Mouse (Mus musculus) inflammation-experienced regulatory T-cells (primary cell): ENCODE measurements around the gene Psg27. TPM values are rescaled to one million over a fixed set of nuclear protein-coding genes. Genes with fewer than 3 reads are reported as not detected.

Experiments used
- polyA plus RNA-seq, 2 experiments: library from polyadenylated mRNA; unstranded; fragments of 100-300 nt; shearing (Covaris generic); gene quantifications; one replicate each; pipeline ENCODE4 v1.2.1; 2017

Gene Psg27
- polyA plus RNA-seq, result not detected

GRCm38 (mm10) chr7:18567205-18567604, at the start of gene Psg27:
Gene Psg27, minus strand, starts transcription at chr7:18567305.

GRCm38 (mm10) chr7:18616401-18616800, 49.3 kb upstream of the Psg27 start, which contains the start of gene Psg23:
Gene Psg23, minus strand, starts transcription at chr7:18616501.

GRCm38 (mm10) chr7:18532169-18532568, 34.9 kb downstream of the Psg27 start, which contains the start of gene Psg25:
Gene Psg25, minus strand, starts transcription at chr7:18532269.

Other genes with a start within 250 kb of the Psg27 start
- under 1 TPM in 1 of 2 experiments, not detected in 1; 0.37 TPM for gene Psg18, start 212.3 kb downstream of the Psg27 start, polyA plus RNA-seq
- gene Psg28, start 135.3 kb downstream of the Psg27 start, polyA plus RNA-seq, result under 1 TPM in 1 of 2 experiments, not detected in 1; 0.49 TPM
- not detected for gene Psg26, start 83.1 kb downstream of the Psg27 start, polyA plus RNA-seq
- under 1 TPM; 0.05 to 0.39 TPM for gene Psg25, start 35.0 kb downstream of the Psg27 start, polyA plus RNA-seq
- gene Psg23, start 49.2 kb upstream of the Psg27 start, polyA plus RNA-seq, result under 1 TPM; 0.16 to 0.22 TPM
- gene Psg21, start 89.4 kb upstream of the Psg27 start, polyA plus RNA-seq, result under 1 TPM; 0.19 to 0.86 TPM
- gene Psg20, start 118.9 kb upstream of the Psg27 start, polyA plus RNA-seq, result under 1 TPM in 1 of 2 experiments, not detected in 1; 0.94 TPM
- gene Psg22, start 150.8 kb upstream of the Psg27 start, polyA plus RNA-seq, result not detected
- 1 to 10 TPM in 1 of 2 experiments, not detected in 1; 1.0 TPM for gene Psg19, start 231.2 kb upstream of the Psg27 start, polyA plus RNA-seq